Mouse (Mus musculus): ENCODE data around the gene Tmem38b. TPM values are rescaled to one million over a fixed set of nuclear protein-coding genes. Genes with fewer than 3 reads are reported as not detected.
"Not testable (repeated sequence)": the region's sequence is repeated elsewhere in the genome, so short reads cannot be mapped to it uniquely, and the experiment has no call there.

The Tmem38b gene
- polyA plus RNA-seq, 1 experiment from 2014 or later: 13.3 TPM

GRCm38 (mm10) chr4:53795706-53796105, 30.1 kb upstream of the Tmem38b start:
- Histone ChIP-seq H3K9me3 (replicated peaks; ENCODE audit: control insufficient read depth, low read length) (no peaks in the 10 kb centered on the region), H3K4me1 (ENCODE audit: control insufficient read depth, insufficient read depth, low read length) (peaks cover 17% of the 10 kb centered on the region), H3K36me3 (ENCODE audit: control insufficient read depth, insufficient read depth, low read length) (no peaks in the 10 kb centered on the region), H3K27ac (ENCODE audit: low read depth, low read length) (no peak overlapping the region), H3K4me3 (ENCODE audit: low read depth, low read length) (no peak overlapping the region), H3K27me3 (ENCODE audit: control insufficient read depth, insufficient read depth, low read length) (no peaks in the 10 kb centered on the region), H3K4me2 (no peak overlapping the region), H3K9ac (ENCODE audit: low read depth, low read length) (no peak overlapping the region)
- 82% methylated on average over 2 of the region's 2 CpGs for WGBS (ENCODE audit: insufficient replicate concordance)
- ATAC-seq (replicated peaks; ENCODE audit: insufficient number of reproducible peaks, low FRiP score, low TSS enrichment): no peak

GRCm38 (mm10) chr4:53796865-53797772, 28.7 kb upstream of the Tmem38b start:
- Histone ChIP-seq H3K27me3 (ENCODE audit: control insufficient read depth, insufficient read depth, low read length) (no peaks in the 10 kb centered on the region), H3K36me3 (ENCODE audit: control insufficient read depth, insufficient read depth, low read length) (no peaks in the 10 kb centered on the region), H3K4me3 (ENCODE audit: low read depth, low read length) (no peak overlapping the region), H3K4me1 (ENCODE audit: control insufficient read depth, insufficient read depth, low read length) (peaks cover 17% of the 10 kb centered on the region), H3K9ac (ENCODE audit: low read depth, low read length) (peak overlapping the region; percentile 44; the same call in 1 of the 2 replicates), H3K9me3 (replicated peaks; ENCODE audit: control insufficient read depth, low read length) (no peaks in the 10 kb centered on the region), H3K27ac (ENCODE audit: low read depth, low read length) (no peak overlapping the region), H3K4me2 (peak overlapping the region; percentile 49)
- WGBS (ENCODE audit: insufficient replicate concordance): 10% methylated on average over 18 of the region's 18 CpGs
- ATAC-seq (replicated peaks; ENCODE audit: insufficient number of reproducible peaks, low FRiP score, low TSS enrichment): no peak

GRCm38 (mm10) chr4:53798896-53799676, 26.8 kb upstream of the Tmem38b start:
- no peak overlapping the region for H3K9ac ChIP-seq (ENCODE audit: low read depth, low read length)
- H3K27ac ChIP-seq (ENCODE audit: low read depth, low read length): peak overlapping the region; percentile 22
- no peak overlapping the region for H3K4me3 ChIP-seq (ENCODE audit: low read depth, low read length)
- peaks cover 17% of the 10 kb centered on the region for H3K4me1 ChIP-seq (ENCODE audit: control insufficient read depth, insufficient read depth, low read length)
- H3K9me3 ChIP-seq (replicated peaks; ENCODE audit: control insufficient read depth, low read length): no peaks in the 10 kb centered on the region
- no peaks in the 10 kb centered on the region for H3K36me3 ChIP-seq (ENCODE audit: control insufficient read depth, insufficient read depth, low read length)
- 32% methylated on average over 7 of the region's 7 CpGs for WGBS (ENCODE audit: insufficient replicate concordance)
- ATAC-seq (replicated peaks; ENCODE audit: insufficient number of reproducible peaks, low FRiP score, low TSS enrichment): no peak
- H3K27me3 ChIP-seq (ENCODE audit: control insufficient read depth, insufficient read depth, low read length): no peaks in the 10 kb centered on the region
- no peak overlapping the region for H3K4me2 ChIP-seq

- no peak overlapping the region for H3K4me3 ChIP-seq (ENCODE audit: low read depth, low read length)
- peaks cover 2% of the 10 kb centered on the region; the same call in 1 of the 2 replicates for H3K9me3 ChIP-seq (replicated peaks; ENCODE audit: control insufficient read depth, low read length)
- H3K9ac ChIP-seq (ENCODE audit: low read depth, low read length): no peak overlapping the region
- H3K4me2 ChIP-seq: no peak overlapping the region
- H3K27ac ChIP-seq (ENCODE audit: low read depth, low read length): peak overlapping the region; percentile 22
- peaks cover 17% of the 10 kb centered on the region for H3K4me1 ChIP-seq (ENCODE audit: control insufficient read depth, insufficient read depth, low read length)
- no peak for ATAC-seq (replicated peaks; ENCODE audit: insufficient number of reproducible peaks, low FRiP score, low TSS enrichment)
- 27% methylated on average over 1 of the region's 1 CpGs for WGBS (ENCODE audit: insufficient replicate concordance)
- H3K27me3 ChIP-seq (ENCODE audit: control insufficient read depth, insufficient read depth, low read length): no peaks in the 10 kb centered on the region
- no peaks in the 10 kb centered on the region for H3K36me3 ChIP-seq (ENCODE audit: control insufficient read depth, insufficient read depth, low read length)
Observed at GRCm38 (mm10) chr4:53799753-53800152, 26.1 kb upstream of the Tmem38b start.

GRCm38 (mm10) chr4:53803674-53804073, 22.2 kb upstream of the Tmem38b start:
- ATAC-seq (replicated peaks; ENCODE audit: insufficient number of reproducible peaks, low FRiP score, low TSS enrichment); H3K9ac ChIP-seq (ENCODE audit: low read depth, low read length); H3K4me2 ChIP-seq; H3K4me3 ChIP-seq (ENCODE audit: low read depth, low read length); H3K27me3 ChIP-seq (ENCODE audit: control insufficient read depth, insufficient read depth, low read length); H3K9me3 ChIP-seq (replicated peaks; ENCODE audit: control insufficient read depth, low read length); H3K36me3 ChIP-seq (ENCODE audit: control insufficient read depth, insufficient read depth, low read length); H3K27ac ChIP-seq (ENCODE audit: low read depth, low read length): not testable (repeated sequence)
- 89% methylated on average over 7 of the region's 8 CpGs for WGBS (ENCODE audit: insufficient replicate concordance)
- H3K4me1 ChIP-seq (ENCODE audit: control insufficient read depth, insufficient read depth, low read length): 0 out of 2 replicates have a peak, but pooled peaks cover 10% of the 10 kb centered on the region

- H3K4me3 ChIP-seq (ENCODE audit: low read depth, low read length); H3K27me3 ChIP-seq (ENCODE audit: control insufficient read depth, insufficient read depth, low read length); H3K27ac ChIP-seq (ENCODE audit: low read depth, low read length); H3K36me3 ChIP-seq (ENCODE audit: control insufficient read depth, insufficient read depth, low read length); ATAC-seq (replicated peaks; ENCODE audit: insufficient number of reproducible peaks, low FRiP score, low TSS enrichment); H3K9me3 ChIP-seq (replicated peaks; ENCODE audit: control insufficient read depth, low read length); H3K9ac ChIP-seq (ENCODE audit: low read depth, low read length); H3K4me1 ChIP-seq (ENCODE audit: control insufficient read depth, insufficient read depth, low read length); H3K4me2 ChIP-seq: not testable (repeated sequence)
- WGBS (ENCODE audit: insufficient replicate concordance): 76% methylated on average over 6 of the region's 6 CpGs
Observed at GRCm38 (mm10) chr4:53806428-53806827, 19.4 kb upstream of the Tmem38b start.

- no peaks in the 10 kb centered on the region for H3K27me3 ChIP-seq (ENCODE audit: control insufficient read depth, insufficient read depth, low read length)
- H3K4me3 ChIP-seq (ENCODE audit: low read depth, low read length): no peak overlapping the region
- H3K4me2 ChIP-seq: no peak overlapping the region
- ATAC-seq (replicated peaks; ENCODE audit: insufficient number of reproducible peaks, low FRiP score, low TSS enrichment): no peak
- no peak overlapping the region for H3K9ac ChIP-seq (ENCODE audit: low read depth, low read length)
- no peaks in the 10 kb centered on the region for H3K36me3 ChIP-seq (ENCODE audit: control insufficient read depth, insufficient read depth, low read length)
- H3K9me3 ChIP-seq (replicated peaks; ENCODE audit: control insufficient read depth, low read length): no peaks in the 10 kb centered on the region
- no peaks in the 10 kb centered on the region for H3K4me1 ChIP-seq (ENCODE audit: control insufficient read depth, insufficient read depth, low read length)
- no peak overlapping the region for H3K27ac ChIP-seq (ENCODE audit: low read depth, low read length)
- 9% methylated on average over 5 of the region's 5 CpGs for WGBS (ENCODE audit: insufficient replicate concordance)
Observed at GRCm38 (mm10) chr4:53818320-53818719, 7.5 kb upstream of the Tmem38b start.

- Histone ChIP-seq H3K27ac (ENCODE audit: low read depth, low read length) (no peak overlapping the region), H3K9me3 (replicated peaks; ENCODE audit: control insufficient read depth, low read length) (no peaks in the 10 kb centered on the region), H3K36me3 (ENCODE audit: control insufficient read depth, insufficient read depth, low read length) (no peaks in the 10 kb centered on the region), H3K4me3 (ENCODE audit: low read depth, low read length) (no peak overlapping the region), H3K4me1 (ENCODE audit: control insufficient read depth, insufficient read depth, low read length) (no peaks in the 10 kb centered on the region), H3K4me2 (no peak overlapping the region), H3K9ac (ENCODE audit: low read depth, low read length) (no peak overlapping the region), H3K27me3 (ENCODE audit: control insufficient read depth, insufficient read depth, low read length) (no peaks in the 10 kb centered on the region)
- 53% methylated on average over 6 of the region's 6 CpGs for WGBS (ENCODE audit: insufficient replicate concordance)
- ATAC-seq (replicated peaks; ENCODE audit: insufficient number of reproducible peaks, low FRiP score, low TSS enrichment): no peak
Observed at GRCm38 (mm10) chr4:53823697-53824096, 2.1 kb upstream of the Tmem38b start.
